Mouse (Mus musculus): Measurements from ENCODE around the gene Psat1.

Gene Psat1

DNA sequence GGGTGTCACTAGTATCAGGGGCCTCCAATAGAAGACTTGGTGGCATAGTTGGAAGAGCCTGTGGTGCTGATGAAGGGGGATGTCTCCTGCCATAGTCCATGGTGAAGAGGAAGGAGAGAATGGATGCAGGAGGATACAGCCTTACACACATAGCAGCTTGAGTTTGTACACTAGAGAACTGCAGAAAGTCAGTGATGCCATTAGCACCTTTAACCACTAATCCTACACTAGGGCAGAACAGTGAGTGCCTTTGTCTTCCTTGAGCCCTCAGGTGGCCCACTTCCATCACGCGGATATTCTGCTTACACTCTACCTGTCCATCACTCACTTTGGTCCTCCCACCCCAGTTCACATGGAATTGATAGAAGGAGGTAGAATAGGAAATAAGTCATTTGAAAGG, 83.0 kb downstream of the Psat1 start:
- no peak for DNase-seq (ENCODE audit: low read depth, low spot score)

DNA sequence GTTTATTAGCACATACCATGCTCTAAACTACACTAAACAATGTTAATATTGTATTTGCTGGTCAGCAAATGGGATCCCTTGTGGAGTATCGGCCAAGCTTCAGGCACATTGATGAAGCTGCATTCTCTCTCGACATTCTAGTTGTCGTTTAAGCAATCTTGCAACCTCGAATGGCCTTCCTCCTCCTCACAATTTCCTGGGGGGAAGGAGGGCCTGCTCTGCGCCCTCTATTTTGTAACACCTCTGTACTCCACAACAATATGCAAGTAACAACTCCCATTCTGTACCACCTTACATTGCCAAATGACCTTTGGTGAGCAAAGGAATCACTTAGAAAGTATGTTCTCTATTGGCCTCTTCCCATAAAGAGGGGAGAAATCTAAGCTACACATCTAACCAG, 91.8 kb downstream of the Psat1 start:
- no peak for DNase-seq (ENCODE audit: low read depth, low spot score)
